Mouse (Mus musculus) lung, postnatal 0 days (tissue): ENCODE measurements around the gene Casd1.

ENCODE experiments used
- CTCF ChIP-seq: IDR thresholded peaks from 2 replicates; pipeline ENCODE4 v1.5.1; 2016; ENCODE audit warnings: antibody characterized with exemption, mild to moderate bottlenecking
- EP300 ChIP-seq: IDR thresholded peaks from 2 replicates; pipeline ENCODE4 v1.6.1; 2016; ENCODE audit warnings: antibody characterized with exemption, mild to moderate bottlenecking, control low read depth

DNA sequence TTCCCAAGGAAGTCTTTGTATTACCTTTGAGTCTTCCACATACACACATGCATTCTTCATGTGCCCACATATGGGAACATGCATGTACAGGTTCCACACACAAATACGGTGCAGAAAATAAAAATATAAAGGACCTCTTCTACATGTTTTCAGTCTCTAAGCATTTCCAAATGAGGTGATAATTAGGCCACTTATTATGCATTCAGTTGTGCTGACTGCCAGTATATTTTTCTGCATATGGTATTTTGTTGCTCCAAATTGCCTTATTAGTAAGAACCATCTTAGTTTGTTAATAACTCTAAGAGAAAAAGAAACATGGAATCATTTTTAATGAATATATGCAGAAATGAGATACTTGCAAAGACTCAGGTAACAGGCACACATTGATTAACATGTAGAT lies 79.3 kb downstream of the Casd1 start:
- TF ChIP-seq CTCF (no peak), EP300 (no peak)
